Mouse (Mus musculus) testis, postnatal 10 days (tissue): Measurements from ENCODE around the gene Rpap2.

Experiments
- DNase-seq: peaks from one replicate; pipeline ENCODE4 v3.0.0; 2021; ENCODE audit warnings: low spot score

The Rpap2 gene

DNA sequence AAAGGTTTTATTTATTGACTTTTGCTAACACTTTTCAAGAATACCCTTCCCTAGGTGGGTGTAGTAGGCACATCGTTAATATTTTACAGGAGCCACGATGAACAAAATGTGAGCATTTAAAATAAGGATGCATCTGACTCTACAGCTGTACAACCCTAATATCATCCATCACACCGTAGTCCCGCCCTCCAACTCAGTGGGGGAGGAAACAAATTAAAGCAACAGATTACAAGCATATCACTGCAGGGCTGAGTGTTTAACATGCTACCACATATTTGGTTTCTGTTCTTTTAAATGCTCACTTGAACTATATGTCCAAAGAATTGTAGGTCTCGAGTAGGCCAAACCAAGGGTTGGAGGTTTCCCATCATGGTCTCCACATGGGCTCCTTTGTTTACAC, 90.0 kb downstream of the Rpap2 start:
- no peak for DNase-seq

DNA sequence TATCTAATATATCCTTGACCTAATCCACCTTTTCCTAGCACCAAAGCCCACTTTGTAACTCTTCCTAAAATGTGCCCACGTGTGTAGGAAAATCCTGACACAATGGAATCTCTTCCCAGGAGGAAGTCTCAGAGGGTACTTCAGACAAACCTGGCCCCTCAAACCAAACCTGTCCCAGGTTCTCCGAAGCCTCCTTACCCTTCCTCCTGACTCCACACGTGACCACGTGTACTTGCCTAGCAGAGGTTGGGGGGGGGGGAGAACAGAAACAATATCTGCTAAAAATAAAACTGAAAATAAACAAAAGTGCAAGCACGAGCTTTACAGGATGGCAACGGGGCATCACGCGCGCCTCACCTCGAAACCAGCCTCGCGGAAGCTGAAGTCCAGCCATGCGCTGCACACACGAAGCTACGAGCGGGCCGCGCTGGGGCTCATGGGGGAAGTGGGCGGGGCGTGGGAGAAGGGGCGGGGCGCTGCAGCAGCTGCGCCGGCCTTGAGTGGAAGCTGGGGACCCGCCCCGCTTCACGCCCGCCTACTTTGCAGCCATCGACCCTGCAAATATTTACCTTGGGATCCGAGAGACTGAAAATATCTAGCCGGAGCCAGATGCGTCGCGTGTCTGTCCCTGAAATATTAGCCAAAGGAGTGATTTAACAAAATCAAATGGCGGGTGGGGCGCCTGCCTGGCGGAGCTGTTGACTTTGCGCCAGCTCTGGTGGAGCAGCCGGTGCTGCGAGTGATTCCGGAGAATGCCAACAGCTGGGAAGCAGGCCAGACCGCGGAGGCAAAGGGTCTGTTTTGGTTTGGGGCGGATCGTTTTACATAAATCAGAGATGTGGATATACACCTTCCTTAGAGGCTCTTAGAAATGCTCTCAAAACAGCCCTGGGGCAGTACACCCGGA, 90.7 kb downstream of the Rpap2 start:
- DNase-seq: peak; percentile 86

DNA sequence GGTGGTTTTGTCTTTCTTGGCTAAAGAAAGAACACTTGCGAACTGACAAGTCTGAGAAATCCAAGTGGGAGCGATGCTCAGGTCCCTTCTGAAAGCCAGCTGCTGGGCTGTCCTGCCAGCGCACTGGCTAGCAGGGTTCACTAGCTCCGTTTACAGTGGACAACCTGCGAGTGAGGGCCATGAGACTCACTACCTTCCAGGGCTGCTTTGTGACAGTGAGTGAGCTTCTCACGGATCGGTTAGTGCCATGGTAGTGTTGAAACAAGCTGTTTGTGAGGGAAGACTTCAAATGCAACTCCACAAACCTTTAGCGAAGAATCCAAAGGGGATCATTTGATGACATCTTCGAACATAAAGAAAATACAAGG, 91.3 kb downstream of the Rpap2 start:
- DNase-seq: no peak

DNA sequence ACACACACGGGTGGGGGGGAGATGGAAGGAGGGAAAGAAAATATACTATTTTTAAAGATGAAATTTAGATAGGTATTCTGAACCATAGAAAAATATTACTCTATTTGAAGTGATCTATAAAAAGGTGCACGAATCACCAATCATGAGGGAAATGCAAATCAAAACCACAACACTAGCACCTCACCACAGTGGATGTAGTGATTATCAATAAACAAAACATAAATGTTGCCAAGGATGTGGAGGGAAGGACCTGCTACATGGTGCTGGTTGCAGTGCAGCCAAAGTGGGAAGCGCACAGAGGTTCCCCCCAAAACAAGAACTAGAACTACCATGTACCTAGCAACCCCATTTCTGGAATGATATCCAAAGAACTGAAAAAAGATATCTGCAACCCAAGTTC, 97.8 kb downstream of the Rpap2 start:
- no peak for DNase-seq

DNA sequence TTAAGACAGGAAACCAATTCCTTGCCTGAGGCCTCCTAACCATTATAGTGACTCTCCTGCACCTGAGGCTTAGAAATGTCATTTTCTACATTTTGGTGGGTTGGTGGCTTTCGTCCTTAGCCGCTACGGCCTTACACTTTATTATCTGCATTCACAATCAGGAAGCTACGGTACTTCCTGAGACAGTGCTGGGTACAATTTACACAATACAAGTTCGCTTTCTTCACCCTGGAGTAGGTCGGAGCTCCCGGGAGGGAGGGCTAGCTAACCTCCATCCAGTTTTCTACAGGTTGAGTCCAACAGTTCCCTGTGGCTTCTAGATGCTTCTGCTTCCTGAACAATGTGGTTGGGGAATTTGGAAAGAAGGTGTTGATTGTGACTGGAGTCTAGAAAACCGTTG, 101.7 kb downstream of the Rpap2 start:
- no peak for DNase-seq

DNA sequence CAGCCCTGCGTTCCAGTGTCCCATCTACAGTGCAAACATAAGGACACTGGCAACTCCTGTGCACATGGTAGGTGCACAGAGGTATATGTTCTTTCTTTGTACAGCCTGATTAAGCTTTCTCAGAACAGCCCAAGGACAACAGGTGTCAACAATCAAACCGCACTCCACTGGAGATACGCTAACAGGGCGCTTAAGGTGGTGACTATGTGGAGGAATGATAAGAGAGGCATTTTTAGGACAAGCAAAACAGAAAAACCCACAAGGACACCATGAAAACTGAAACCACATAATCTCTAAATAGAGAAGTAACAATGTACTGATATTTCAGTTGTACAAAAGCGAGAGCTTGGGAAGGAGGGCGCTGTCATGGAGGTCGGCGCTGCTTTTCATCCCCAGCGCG, 103.7 kb downstream of the Rpap2 start:
- DNase-seq: no peak

DNA sequence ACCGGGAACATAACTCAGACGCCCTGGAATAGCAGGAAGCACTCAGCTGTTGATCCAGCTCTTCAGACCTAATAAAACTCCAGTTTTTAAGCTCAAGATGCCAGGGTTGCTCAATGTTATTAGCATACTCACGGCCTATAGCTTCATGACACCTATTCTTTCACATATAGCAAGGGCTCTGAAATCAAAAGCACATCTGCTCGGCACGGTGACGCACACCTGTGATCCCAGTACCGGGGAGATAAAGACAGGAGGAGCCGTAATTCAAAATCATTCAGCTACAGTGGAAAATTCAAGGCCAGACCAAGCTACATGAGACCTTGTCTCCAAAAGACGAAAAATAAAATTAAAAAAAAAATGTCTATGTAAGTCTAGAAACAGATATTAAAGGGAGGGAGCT, 104.5 kb downstream of the Rpap2 start:
- no peak for DNase-seq

DNA sequence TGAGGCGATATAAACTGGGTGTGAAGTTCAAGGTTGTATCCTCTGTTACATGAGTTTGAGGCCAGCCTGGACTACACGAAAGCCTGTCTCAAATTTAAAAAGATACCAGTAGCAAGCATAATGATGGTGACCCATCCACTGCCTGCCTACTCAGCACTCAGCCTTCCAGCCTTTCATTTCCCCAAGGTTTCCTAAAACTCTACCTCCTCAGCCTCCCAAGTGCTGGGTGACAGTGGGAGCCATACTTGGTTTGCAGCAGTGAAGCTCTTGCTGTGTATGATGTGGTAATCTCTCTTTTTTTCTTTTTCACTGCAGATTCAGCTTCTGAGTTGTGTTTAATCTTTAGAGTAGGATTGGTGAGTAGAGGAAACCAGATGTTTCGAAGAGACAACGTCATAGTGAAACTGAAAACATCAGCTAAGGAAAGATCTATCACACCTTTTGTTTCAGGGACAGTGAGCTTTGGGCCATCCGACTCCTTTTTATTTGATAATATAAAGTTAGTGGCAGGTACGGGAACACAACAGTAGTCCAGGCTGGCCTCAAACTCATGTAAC, 106.1 kb downstream of the Rpap2 start:
- DNase-seq: no peak

DNA sequence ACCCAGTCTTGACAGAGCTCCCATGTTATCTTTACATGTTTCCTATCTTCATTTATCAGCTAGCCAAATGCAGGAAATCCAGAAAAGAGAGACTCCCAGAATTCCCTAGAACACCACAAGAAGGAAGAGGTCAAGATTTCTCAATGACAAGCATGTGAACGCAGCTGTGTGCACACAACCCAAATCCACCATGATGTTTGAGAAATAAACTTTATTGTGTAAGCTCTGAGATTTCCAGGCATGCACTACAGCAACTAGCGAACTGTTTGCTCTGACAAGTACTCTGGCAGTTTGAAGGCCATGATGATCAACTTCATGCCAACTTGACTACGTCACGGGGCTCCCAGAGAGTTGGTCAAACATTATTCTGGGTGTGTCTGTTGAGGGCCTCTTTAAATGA, 108.6 kb downstream of the Rpap2 start:
- no peak for DNase-seq

DNA sequence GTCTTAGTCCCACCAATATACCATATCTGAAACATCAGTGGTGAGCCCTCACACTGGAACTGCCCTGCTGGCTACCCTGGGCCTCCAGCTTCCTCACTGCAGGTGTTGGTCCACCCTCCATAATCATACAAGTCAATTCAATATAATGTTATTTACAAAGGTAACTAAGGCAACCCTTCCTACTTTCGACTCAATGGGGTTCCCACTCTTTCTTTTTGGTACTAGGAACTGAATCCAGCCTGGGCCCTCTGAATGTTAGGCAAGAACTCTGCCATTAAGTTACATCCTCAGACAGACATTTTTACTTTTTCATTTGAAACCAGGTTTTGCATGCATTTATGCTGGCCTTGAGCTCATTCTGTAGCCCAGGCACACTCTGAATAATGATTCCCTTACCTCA, 109.1 kb downstream of the Rpap2 start:
- no peak for DNase-seq

DNA sequence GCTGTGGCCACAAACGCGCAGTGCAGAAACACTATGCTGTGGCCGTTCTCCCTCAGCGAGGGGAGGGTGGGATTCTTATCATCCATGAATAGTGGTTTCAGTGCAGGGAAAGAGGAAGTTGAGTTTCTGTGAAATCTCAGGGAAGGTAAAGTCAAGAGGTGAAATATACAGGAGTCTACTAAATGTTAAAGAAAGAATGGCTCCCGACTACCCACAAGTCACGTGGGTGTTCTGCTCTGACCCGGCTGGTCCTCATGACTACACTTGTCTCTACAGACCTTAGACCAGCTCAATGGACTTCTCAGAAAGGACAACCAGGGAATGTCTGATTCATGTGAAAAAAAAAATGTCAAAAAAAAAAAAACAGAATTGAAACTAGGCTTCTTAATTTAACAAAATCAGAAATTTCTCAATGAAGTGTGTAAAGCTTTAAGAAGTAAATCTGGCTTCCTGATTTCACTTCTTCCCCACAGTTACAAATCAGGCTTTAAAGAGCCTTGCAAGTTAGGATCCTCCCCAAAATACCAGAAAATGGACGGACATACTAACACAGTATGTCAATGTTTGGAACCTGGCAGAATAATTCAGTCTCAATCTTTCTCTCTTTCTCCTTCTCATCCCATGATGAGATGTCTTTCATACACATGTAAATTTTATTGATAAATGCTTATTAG, 111.1 kb downstream of the Rpap2 start:
- DNase-seq: no peak
